Mouse (Mus musculus) frontal cortex, postnatal 25 days (tissue): ENCODE results near the gene Ndufs6.

Experiments used
- DNase-seq, 2 experiments: peaks; one replicate each; pipeline ENCODE4 v3.0.0; 2022; ENCODE audit warnings: low spot score in 2 of 2

Gene Ndufs6

DNA sequence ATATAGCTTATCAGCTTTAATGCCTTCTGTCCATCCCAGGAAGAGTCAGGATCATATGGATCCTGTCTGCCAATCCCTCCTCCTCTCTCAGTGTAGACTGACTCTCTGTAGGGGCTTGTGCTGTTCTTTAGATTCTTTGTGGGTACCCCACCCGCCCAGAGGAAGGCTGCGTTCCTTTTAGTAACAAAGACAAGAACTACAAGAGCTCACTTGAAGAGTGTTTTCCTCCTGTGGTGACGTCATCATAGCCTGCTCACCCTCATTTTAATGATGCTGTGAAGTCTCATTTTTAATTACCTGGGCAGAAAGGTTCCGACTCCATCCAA lies 22.3 kb downstream of the Ndufs6 start:
- DNase-seq = no peak

GRCm38 (mm10) chr13:73305398-73306084 lies 22.8 kb downstream of the Ndufs6 start:
- no peak for DNase-seq

GRCm38 (mm10) chr13:73304729-73305128 lies 23.6 kb downstream of the Ndufs6 start:
- DNase-seq = no peak

DNA sequence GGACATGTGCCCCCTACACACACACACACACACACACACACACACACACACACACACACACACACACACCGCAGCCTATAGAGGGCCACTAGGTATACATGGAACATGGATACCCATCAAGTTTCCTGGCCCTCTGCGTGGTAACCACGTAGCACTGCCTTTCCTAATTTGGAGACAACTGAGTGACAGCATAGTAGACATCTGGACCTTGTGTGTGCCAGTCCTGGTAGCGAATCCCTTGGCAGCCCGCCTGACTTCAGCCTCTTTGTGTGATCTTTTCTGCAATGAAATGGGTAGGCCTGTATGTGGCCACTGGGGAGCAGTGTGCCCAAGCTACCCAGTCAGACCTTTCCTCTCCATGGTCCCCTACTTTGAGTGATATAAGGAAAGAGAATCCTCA lies 29.0 kb downstream of the Ndufs6 start:
- no peak for DNase-seq

- DNase-seq = no peak
Observed at GRCm38 (mm10) chr13:73298717-73299116, 29.6 kb downstream of the Ndufs6 start.

DNA sequence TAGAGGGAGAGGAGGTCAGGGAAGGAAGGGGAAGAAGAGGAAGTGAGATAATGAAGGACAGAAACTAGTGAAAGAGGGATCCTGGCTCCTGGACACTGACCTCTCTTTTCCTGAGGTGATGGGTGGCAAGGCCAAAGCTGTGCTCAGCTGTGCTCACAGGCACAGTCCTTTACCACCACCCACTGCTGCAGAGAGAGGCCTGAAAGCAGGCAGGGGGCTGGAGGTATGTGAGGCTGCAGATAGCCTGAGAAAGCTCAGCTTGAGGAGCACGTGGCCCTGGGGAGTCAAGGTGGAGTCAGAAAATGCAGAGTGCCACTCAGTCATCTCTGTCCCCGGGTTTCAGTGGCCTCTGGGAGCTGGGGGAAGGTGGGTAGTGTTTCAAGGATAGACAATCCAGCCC lies 37.2 kb downstream of the Ndufs6 start:
- no peak for DNase-seq

GRCm38 (mm10) chr13:73290206-73290605 lies 38.1 kb downstream of the Ndufs6 start:
- DNase-seq = no peak

DNA sequence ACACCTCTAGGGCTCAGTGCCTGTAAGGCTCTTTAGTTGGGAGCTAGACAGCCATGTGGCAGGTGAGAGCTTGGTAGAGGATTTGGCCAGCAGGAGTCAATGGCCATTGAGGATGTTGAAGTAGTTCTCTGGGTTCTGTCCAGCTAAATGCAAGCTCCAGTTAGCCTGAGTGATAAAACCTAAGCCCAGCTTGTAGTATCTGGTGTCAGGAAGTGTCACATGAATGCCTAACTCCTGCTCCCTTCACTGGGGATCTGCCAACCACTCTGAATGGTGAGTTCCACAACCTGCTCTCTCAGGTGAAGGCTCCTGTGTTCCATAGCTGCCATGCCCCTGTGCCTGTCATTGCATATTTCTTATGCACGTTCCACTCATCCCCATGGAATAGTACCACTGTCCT lies 44.8 kb downstream of the Ndufs6 start:
- DNase-seq = no peak

DNA sequence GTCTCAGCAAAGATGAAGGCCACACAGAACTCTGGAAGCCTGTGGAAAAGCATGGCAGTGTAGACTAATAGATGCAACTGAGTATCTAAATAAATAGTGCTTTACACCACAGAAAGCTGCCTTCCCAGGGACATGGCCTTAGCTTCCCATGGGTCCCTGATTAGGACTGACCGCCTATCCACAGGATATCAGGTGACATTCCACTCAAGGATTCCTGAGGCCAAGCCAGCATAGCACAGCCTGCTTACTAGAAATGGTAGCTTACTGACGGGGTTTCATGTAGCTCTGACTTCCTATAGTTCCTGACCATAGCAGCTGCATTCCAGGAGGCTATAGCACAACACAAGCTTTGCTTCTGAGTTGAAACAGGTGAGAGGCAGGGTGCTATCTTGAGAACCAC lies 45.9 kb downstream of the Ndufs6 start:
- DNase-seq = no peak

DNA sequence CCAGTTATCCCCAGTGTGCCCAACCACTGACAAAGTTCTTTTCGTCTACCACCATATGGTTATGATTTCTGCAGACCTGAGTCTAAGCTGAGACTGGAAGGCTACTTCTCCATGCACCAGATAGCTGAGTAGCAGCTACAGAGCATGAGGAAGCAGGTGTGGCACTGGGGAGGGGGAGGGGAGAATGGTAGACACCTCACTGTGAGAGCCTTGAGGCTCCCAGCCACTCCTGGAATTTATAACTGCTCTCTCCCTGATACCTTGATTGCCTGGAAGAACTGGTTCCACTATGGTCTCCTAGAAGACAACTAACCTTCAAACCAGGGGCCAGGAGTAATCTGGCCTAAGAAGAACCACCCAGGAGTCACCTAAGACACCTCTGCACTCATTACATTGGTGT lies 49.1 kb downstream of the Ndufs6 start:
- DNase-seq = no peak

GRCm38 (mm10) chr13:73277797-73278196 lies 50.5 kb downstream of the Ndufs6 start:
- DNase-seq = no peak

DNA sequence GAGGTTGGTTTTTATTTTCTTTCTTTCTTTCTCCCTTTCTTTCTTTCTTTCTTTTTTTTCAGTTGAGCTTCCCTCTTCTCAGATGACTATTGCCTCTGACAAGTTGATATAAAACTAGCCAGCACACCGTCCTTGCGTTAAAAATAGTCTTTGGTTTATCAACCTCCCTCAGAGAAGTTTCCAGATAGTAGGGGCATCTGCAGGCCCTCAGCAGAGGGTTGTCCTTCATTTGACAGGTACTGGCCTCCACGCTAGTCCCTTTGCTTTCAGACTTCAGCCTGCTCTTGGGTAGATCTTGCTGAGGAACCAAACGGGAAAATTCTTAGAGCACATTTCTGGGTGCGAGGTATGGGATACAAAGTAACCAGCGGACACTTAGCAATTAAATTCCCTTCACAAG lies 51.0 kb downstream of the Ndufs6 start:
- no peak for DNase-seq

DNA sequence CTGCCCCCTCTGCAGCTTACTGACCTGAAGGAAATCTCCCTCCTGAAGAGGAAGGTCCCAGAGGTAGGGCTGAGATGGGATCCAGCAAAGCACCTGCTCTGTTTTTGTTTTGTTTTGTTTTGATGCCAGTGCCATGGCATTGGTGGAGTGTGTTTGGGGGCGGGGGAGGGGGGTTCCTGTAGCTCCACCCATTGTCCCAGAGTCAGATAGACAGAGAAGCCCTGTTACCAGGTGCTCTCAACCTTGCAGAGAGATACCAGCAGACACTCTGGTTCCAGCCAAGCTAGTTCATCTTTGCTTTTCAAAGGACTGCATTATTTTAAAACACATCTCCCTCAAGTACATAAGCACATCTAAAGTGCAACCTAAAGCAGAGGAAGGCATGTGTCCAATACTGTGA lies 54.8 kb downstream of the Ndufs6 start:
- DNase-seq = no peak

- no peak for DNase-seq
Observed at GRCm38 (mm10) chr13:73272794-73273282, 55.5 kb downstream of the Ndufs6 start.

GRCm38 (mm10) chr13:73271336-73272242 lies 56.8 kb downstream of the Ndufs6 start:
- DNase-seq = no peak

GRCm38 (mm10) chr13:73270451-73271081 lies 57.8 kb downstream of the Ndufs6 start:
- DNase-seq = no peak

GRCm38 (mm10) chr13:73269891-73270290 lies 58.5 kb downstream of the Ndufs6 start:
- no peak for DNase-seq
